Mouse (Mus musculus) T-helper 1 cell (primary cell): ENCODE measurements around the gene Xpr1.

Source experiments
- in situ Hi-C: fragments of 300-600 bp; cut with MboI, MseI; formaldehyde crosslinking; loops from one replicate; pipeline ENCODE4 v1.15.1; 2025; ENCODE audit warnings: high pct_unique_total_duplicates

The Xpr1 gene

GRCm38 (mm10) chr1:155232786-155233185 lies 184.4 kb downstream of the Xpr1 start:
- in situ Hi-C loops, result no loop called here

GRCm38 (mm10) chr1:155232385-155232784 lies 184.8 kb downstream of the Xpr1 start:
- in situ Hi-C loops, result no loop called here

- in situ Hi-C loops, result loop anchor here (5.0 kb wide), 1 partner anchor 207 kb away; no protein-coding TSS in a partner anchor
Observed at GRCm38 (mm10) chr1:155229464-155230411, 187.5 kb downstream of the Xpr1 start.
